Mouse (Mus musculus) hindbrain, embryonic 12.5 days (tissue): Measurements from ENCODE around the gene Olfr749. TPM values are rescaled to one million over a fixed set of nuclear protein-coding genes. Genes with fewer than 3 reads are reported as not detected.

ENCODE experiments used
- ATAC-seq: fragments of 200-750 bp; cut with Nextera tagmentation; 2 replicates; pipeline ENCODE4 v1.8.0; 2017; ENCODE audit warnings: moderate TSS enrichment; ENCODE audit not compliant: low FRiP score
- H3K27ac ChIP-seq: fragments of 300-500 bp; sonication (generic); 2 replicates; pipeline ENCODE4 v1.5.1; 2016; ENCODE audit warnings: mild to moderate bottlenecking
- H3K27me3 ChIP-seq: fragments of 300-500 bp; sonication (generic); 2 replicates; pipeline ENCODE4 v1.6.1; 2016; ENCODE audit warnings: mild to moderate bottlenecking
- H3K36me3 ChIP-seq: fragments of 300-500 bp; sonication (generic); 2 replicates; pipeline ENCODE4 v1.6.1; 2016; ENCODE audit warnings: mild to moderate bottlenecking
- H3K4me1 ChIP-seq: fragments of 300-500 bp; sonication (generic); 2 replicates; pipeline ENCODE4 v1.6.1; 2016
- H3K4me2 ChIP-seq: fragments of 300-500 bp; sonication (generic); replicated peaks from 2 replicates; pipeline ENCODE4 v1.6.1; 2016; ENCODE audit warnings: mild to moderate bottlenecking
- H3K4me3 ChIP-seq: fragments of 300-500 bp; sonication (generic); 2 replicates; pipeline ENCODE4 v1.5.1; 2016; ENCODE audit warnings: mild to moderate bottlenecking
- H3K9ac ChIP-seq: fragments of 300-500 bp; sonication (generic); 2 replicates; pipeline ENCODE4 v1.6.1; 2016; ENCODE audit warnings: mild to moderate bottlenecking, moderate library complexity
- H3K9me3 ChIP-seq: fragments of 300-500 bp; sonication (generic); replicated peaks from 2 replicates; pipeline ENCODE4 v1.6.1; 2016; ENCODE audit warnings: mild to moderate bottlenecking
- WGBS: fragments of 180-500 bp; shearing (Covaris S2); methylation state at CpG from one replicate; pipeline ENCODE4 v1.1.7; 2016; 5-methylcytosine and 5-hydroxymethylcytosine counted together
- polyA plus RNA-seq: library from polyadenylated mRNA; unstranded; fragments of >200 nt; fragmentation: Nextera tagmentation; extraction: Ambion mirVana; gene quantifications from 2 replicates; pipeline ENCODE4 v1.2.1, GENCODE M21; 2016

Olfr749 gene
- polyA plus RNA-seq, 1 experiment from 2014 or later: not detected

- H3K4me1 ChIP-seq: no peaks in the 10 kb centered on the region
- no peak within 1 kb of the TSS for H3K4me3 ChIP-seq
- no peaks in the 10 kb centered on the region for H3K36me3 ChIP-seq
- H3K4me2 ChIP-seq: no peak within 1 kb of the TSS
- 76% methylated on average over 1 of the region's 1 CpGs for WGBS
- no peak for ATAC-seq
- H3K27me3 ChIP-seq: no peaks in the 10 kb centered on the region
- H3K9me3 ChIP-seq: no peaks in the 10 kb centered on the region
- H3K9ac ChIP-seq: no peak within 1 kb of the TSS
- H3K27ac ChIP-seq: no peak within 1 kb of the TSS
Measured at GRCm38 (mm10) chr14:50707073-50707472, 37.8 kb downstream of the Olfr749 start, which contains the start of gene Olfr748. Gene Olfr748, plus strand, starts transcription at chr14:50707373.

DNA sequence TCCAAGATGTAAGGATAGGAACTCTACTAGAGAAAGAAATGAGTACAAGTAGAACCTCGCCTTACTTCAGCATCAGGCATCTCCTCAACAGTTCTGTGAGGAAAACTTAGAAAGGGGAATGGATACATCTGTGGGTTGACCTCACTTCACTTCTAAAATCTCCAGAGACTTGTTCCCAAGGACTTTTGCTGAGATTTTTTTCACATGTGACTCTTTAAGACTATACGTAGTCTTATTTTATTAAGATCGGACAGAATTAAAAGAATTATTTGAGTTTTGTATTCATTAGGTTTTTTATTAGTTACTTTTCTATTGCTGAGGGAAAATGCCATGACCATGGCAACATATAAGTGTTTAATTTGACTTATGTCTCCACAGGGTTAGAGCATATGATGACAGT is 51.8 kb downstream of the Olfr749 start, which contains the start of gene Olfr747:
Gene Olfr747, minus strand, starts transcription at position 101 of the 400 bp plus-strand sequence.
- no peak for ATAC-seq
- H3K4me1 ChIP-seq: no peaks in the 10 kb centered on the region
- H3K27ac ChIP-seq: no peak within 1 kb of the TSS
- 87% methylated on average over 3 of the region's 3 CpGs for WGBS
- no peaks in the 10 kb centered on the region for H3K9me3 ChIP-seq
- no peak within 1 kb of the TSS for H3K4me2 ChIP-seq
- H3K27me3 ChIP-seq: no peaks in the 10 kb centered on the region
- H3K9ac ChIP-seq: no peak within 1 kb of the TSS
- H3K36me3 ChIP-seq: no peaks in the 10 kb centered on the region
- H3K4me3 ChIP-seq: no peak within 1 kb of the TSS

Other genes with a start within 250 kb of the Olfr749 start
- not detected in 2 replicates for gene Olfr742, start 241.5 kb downstream of the Olfr749 start, polyA plus RNA-seq
- not detected in 2 replicates for gene Olfr743, start 223.3 kb downstream of the Olfr749 start, polyA plus RNA-seq
- not detected in 2 replicates for gene Olfr744, start 130.2 kb downstream of the Olfr749 start, polyA plus RNA-seq
- not detected in 2 replicates for gene Olfr745, start 105.7 kb downstream of the Olfr749 start, polyA plus RNA-seq
- gene Olfr746, start 98.0 kb downstream of the Olfr749 start, polyA plus RNA-seq: not detected in 2 replicates
- not detected in 2 replicates for gene Olfr747, start 51.9 kb downstream of the Olfr749 start, polyA plus RNA-seq
- gene Olfr748, start 37.7 kb downstream of the Olfr749 start, polyA plus RNA-seq: not detected in 2 replicates
- 97.7 and 105 TPM in 2 replicates for gene Ttc5, start 40.4 kb upstream of the Olfr749 start, polyA plus RNA-seq
- gene Ccnb1ip1, start 62.6 kb upstream of the Olfr749 start, polyA plus RNA-seq: 0.46 TPM in 1 of 2 replicates, not detected in the other
- gene Parp2, start 62.7 kb upstream of the Olfr749 start, polyA plus RNA-seq: 50.8 and 50.9 TPM in 2 replicates
- gene Tep1, start 125.5 kb upstream of the Olfr749 start, polyA plus RNA-seq: 6.3 and 6.7 TPM in 2 replicates
- 0.39 and 0.51 TPM in 2 replicates for gene Klhl33, start 152.4 kb upstream of the Olfr749 start, polyA plus RNA-seq
- 108 and 122 TPM in 2 replicates for gene Osgep, start 179.8 kb upstream of the Olfr749 start, polyA plus RNA-seq
- gene Apex1, start 179.9 kb upstream of the Olfr749 start, polyA plus RNA-seq: 246 and 257 TPM in 2 replicates
- gene Pip4p1, start 185.8 kb upstream of the Olfr749 start, polyA plus RNA-seq: 71.8 and 79.8 TPM in 2 replicates
- 38.2 and 39.5 TPM in 2 replicates for gene Pnp, start 186.0 kb upstream of the Olfr749 start, polyA plus RNA-seq
- not detected in 2 replicates for gene Gm49342, start 199.4 kb upstream of the Olfr749 start, polyA plus RNA-seq
- gene Pnp2, start 210.9 kb upstream of the Olfr749 start, polyA plus RNA-seq: 0.50 and 0.59 TPM in 2 replicates